Mouse (Mus musculus): Measurements from ENCODE around the gene Ralgps1. TPM values are rescaled to one million over a fixed set of nuclear protein-coding genes. Genes with fewer than 3 reads are reported as not detected.
A peak's percentile ranks its signal among the peaks of the same experiment; 100 is the strongest.
"Not testable (repeated sequence)": the region's sequence is repeated elsewhere in the genome, so short reads cannot be mapped to it uniquely, and the experiment has no call there.

Gene Ralgps1
- polyA plus RNA-seq, 1 experiment: 5.9 TPM

GRCm38 (mm10) chr2:33342148-33342547 is 29.1 kb downstream of the Ralgps1 start:
- no peak overlapping the region for H3K4me3 ChIP-seq (replicated peaks; ENCODE audit: extremely low read depth, low read depth, low read length)
- no peak for TF ChIP-seq POLR2A (IDR thresholded peaks at IDR 0.05; ENCODE audit: borderline replicate concordance, extremely low read depth, low read depth, low read length)
- DNase-seq: no peak
- H3K4me1 ChIP-seq (ENCODE audit: control insufficient read depth, insufficient read depth, low read length): peaks cover 4% of the 10 kb centered on the region; the same call in 1 of the 2 replicates
- WGBS: 78% methylated on average over 4 of the region's 4 CpGs

- DNase-seq: no peak
- no peak overlapping the region for H3K4me3 ChIP-seq (replicated peaks; ENCODE audit: extremely low read depth, low read depth, low read length)
- TF ChIP-seq CTCF (IDR thresholded peaks at IDR 0.05; ENCODE audit: insufficient read depth, low read length) (no peak), POLR2A (IDR thresholded peaks at IDR 0.05; ENCODE audit: borderline replicate concordance, extremely low read depth, low read depth, low read length) (no peak)
These were observed 35.5 kb downstream of the Ralgps1 start for GRCm38 (mm10) chr2:33335789-33336188.

GRCm38 (mm10) chr2:33329622-33330021 is 41.7 kb downstream of the Ralgps1 start:
- no peak for DNase-seq
- H3K4me3 ChIP-seq (replicated peaks; ENCODE audit: extremely low read depth, low read depth, low read length): no peak overlapping the region
- H3K4me1 ChIP-seq (ENCODE audit: control insufficient read depth, insufficient read depth, low read length): no peaks in the 10 kb centered on the region
- TF ChIP-seq CTCF (IDR thresholded peaks at IDR 0.05; ENCODE audit: insufficient read depth, low read length): no peak
- WGBS: 84% methylated on average over 2 of the region's 3 CpGs

More at GRCm38 (mm10) chr2:33335789-33336188, 35.5 kb downstream of the Ralgps1 start:
- no peaks in the 10 kb centered on the region for H3K4me1 ChIP-seq (ENCODE audit: control insufficient read depth, insufficient read depth, low read length)

GRCm38 (mm10) chr2:33328941-33329340 is 42.3 kb downstream of the Ralgps1 start:
- peak; percentile 36 for DNase-seq
- WGBS: 94% methylated on average over 1 of the region's 1 CpGs

GRCm38 (mm10) chr2:33325359-33325758 is 45.9 kb downstream of the Ralgps1 start:
- WGBS: 54% methylated on average over 3 of the region's 3 CpGs
- H3K4me3 ChIP-seq (replicated peaks; ENCODE audit: extremely low read depth, low read depth, low read length): no peak overlapping the region
- H3K4me1 ChIP-seq (ENCODE audit: control insufficient read depth, insufficient read depth, low read length): no peaks in the 10 kb centered on the region
- DNase-seq: no peak
- TF ChIP-seq CTCF (IDR thresholded peaks at IDR 0.05; ENCODE audit: insufficient read depth, low read length) (no peak), POLR2A (IDR thresholded peaks at IDR 0.05; ENCODE audit: borderline replicate concordance, extremely low read depth, low read depth, low read length) (no peak)

More at GRCm38 (mm10) chr2:33328941-33329340, 42.3 kb downstream of the Ralgps1 start:
- Histone ChIP-seq H3K4me1 (ENCODE audit: control insufficient read depth, insufficient read depth, low read length) (no peaks in the 10 kb centered on the region), H3K4me3 (replicated peaks; ENCODE audit: extremely low read depth, low read depth, low read length) (no peak overlapping the region)
- TF ChIP-seq POLR2A (IDR thresholded peaks at IDR 0.05; ENCODE audit: borderline replicate concordance, extremely low read depth, low read depth, low read length) (no peak), CTCF (IDR thresholded peaks at IDR 0.05; ENCODE audit: insufficient read depth, low read length) (peak; percentile 72)

- no peaks in the 10 kb centered on the region for H3K4me1 ChIP-seq (ENCODE audit: control insufficient read depth, insufficient read depth, low read length)
- WGBS: 59% methylated on average over 8 of the region's 8 CpGs
- no peak for TF ChIP-seq POLR2A (IDR thresholded peaks at IDR 0.05; ENCODE audit: borderline replicate concordance, extremely low read depth, low read depth, low read length)
- TF ChIP-seq CTCF (IDR thresholded peaks at IDR 0.05; ENCODE audit: insufficient read depth, low read length): no peak
- no peak for DNase-seq
- H3K4me3 ChIP-seq (replicated peaks; ENCODE audit: extremely low read depth, low read depth, low read length): no peak overlapping the region
These were observed 47.3 kb downstream of the Ralgps1 start for GRCm38 (mm10) chr2:33323799-33324595.

- WGBS: 87% methylated on average over 9 of the region's 9 CpGs
- not testable (repeated sequence) for DNase-seq; H3K4me3 ChIP-seq (replicated peaks; ENCODE audit: extremely low read depth, low read depth, low read length); H3K4me1 ChIP-seq (ENCODE audit: control insufficient read depth, insufficient read depth, low read length)
These were observed 48.2 kb downstream of the Ralgps1 start for GRCm38 (mm10) chr2:33323043-33323625.

GRCm38 (mm10) chr2:33321641-33322040 is 49.6 kb downstream of the Ralgps1 start:
- TF ChIP-seq POLR2A (IDR thresholded peaks at IDR 0.05; ENCODE audit: borderline replicate concordance, extremely low read depth, low read depth, low read length): no peak
- no peak for TF ChIP-seq CTCF (IDR thresholded peaks at IDR 0.05; ENCODE audit: insufficient read depth, low read length)
- H3K4me3 ChIP-seq (replicated peaks; ENCODE audit: extremely low read depth, low read depth, low read length): no peak overlapping the region
- 74% methylated on average over 2 of the region's 2 CpGs for WGBS
- DNase-seq: no peak
- H3K4me1 ChIP-seq (ENCODE audit: control insufficient read depth, insufficient read depth, low read length): no peaks in the 10 kb centered on the region

- TF ChIP-seq CTCF (IDR thresholded peaks at IDR 0.05; ENCODE audit: insufficient read depth, low read length): no peak
- no peak for TF ChIP-seq POLR2A (IDR thresholded peaks at IDR 0.05; ENCODE audit: borderline replicate concordance, extremely low read depth, low read depth, low read length)
- H3K4me3 ChIP-seq (replicated peaks; ENCODE audit: extremely low read depth, low read depth, low read length): no peak overlapping the region
- H3K4me1 ChIP-seq (ENCODE audit: control insufficient read depth, insufficient read depth, low read length): no peaks in the 10 kb centered on the region
- no peak for DNase-seq
- WGBS: 94% methylated on average over 2 of the region's 2 CpGs
These were observed 50.3 kb downstream of the Ralgps1 start for GRCm38 (mm10) chr2:33321031-33321430.

- TF ChIP-seq CTCF (IDR thresholded peaks at IDR 0.05; ENCODE audit: insufficient read depth, low read length) (no peak), POLR2A (IDR thresholded peaks at IDR 0.05; ENCODE audit: borderline replicate concordance, extremely low read depth, low read depth, low read length) (no peak)
- WGBS: 65% methylated on average over 3 of the region's 3 CpGs
- no peak for DNase-seq
- Histone ChIP-seq H3K4me3 (replicated peaks; ENCODE audit: extremely low read depth, low read depth, low read length) (no peak overlapping the region), H3K4me1 (ENCODE audit: control insufficient read depth, insufficient read depth, low read length) (no peaks in the 10 kb centered on the region)
These were observed 50.7 kb downstream of the Ralgps1 start for GRCm38 (mm10) chr2:33320568-33320967.

Data from lung, adult 2 months (tissue).